Mouse (Mus musculus) lung, postnatal 0 days (tissue): ENCODE results near the gene Pole3. TPM values are rescaled to one million over a fixed set of nuclear protein-coding genes. Genes with fewer than 3 reads are reported as not detected.

ENCODE experiments used
- ATAC-seq: fragments of 200-750 bp; cut with Nextera tagmentation; 2 replicates; pipeline ENCODE4 v1.8.0; 2017; ENCODE audit warnings: moderate library complexity
- DNase-seq: peaks from one replicate; pipeline ENCODE4 v3.0.0-alpha.2; 2016; ENCODE audit warnings: low spot score
- H3K27ac ChIP-seq: fragments of 300-500 bp; sonication (generic); 2 replicates; pipeline ENCODE4 v1.5.1; 2014; ENCODE audit warnings: antibody characterized with exemption, mild to moderate bottlenecking, low read length, mixed read lengths
- H3K27me3 ChIP-seq: fragments of 300-500 bp; sonication (generic); replicated peaks from 2 replicates; pipeline ENCODE4 v1.6.1; 2014; ENCODE audit warnings: low read length, mixed read lengths; ENCODE audit not compliant: insufficient read depth
- H3K36me3 ChIP-seq: fragments of 300-500 bp; sonication (generic); 2 replicates; pipeline ENCODE4 v1.6.1; 2014; ENCODE audit warnings: low read length, mixed read lengths; ENCODE audit not compliant: insufficient read depth
- H3K4me1 ChIP-seq: fragments of 300-500 bp; sonication (generic); 2 replicates; pipeline ENCODE4 v1.6.1; 2014; ENCODE audit warnings: antibody characterized with exemption, low read depth, low read length, mixed read lengths; ENCODE audit not compliant: insufficient read depth
- H3K4me2 ChIP-seq: fragments of 300-500 bp; sonication (generic); replicated peaks from 2 replicates; pipeline ENCODE4 v1.6.1; 2014; ENCODE audit warnings: low read depth, mild to moderate bottlenecking, low read length, moderate library complexity, mixed read lengths
- H3K4me3 ChIP-seq: fragments of 300-500 bp; sonication (generic); 2 replicates; pipeline ENCODE4 v1.5.1; 2014; ENCODE audit warnings: low read depth, low read length
- H3K9ac ChIP-seq: fragments of 300-500 bp; sonication (generic); replicated peaks from 2 replicates; pipeline ENCODE4 v1.6.1; 2014; ENCODE audit warnings: low read depth, mild to moderate bottlenecking
- H3K9me3 ChIP-seq: fragments of 300-500 bp; sonication (generic); 2 replicates; pipeline ENCODE4 v1.6.1; 2016; ENCODE audit warnings: low read length, mixed read lengths
- CTCF ChIP-seq: IDR thresholded peaks from 2 replicates; pipeline ENCODE4 v1.5.1; 2016; ENCODE audit warnings: antibody characterized with exemption, mild to moderate bottlenecking
- EP300 ChIP-seq: IDR thresholded peaks from 2 replicates; pipeline ENCODE4 v1.6.1; 2016; ENCODE audit warnings: antibody characterized with exemption, mild to moderate bottlenecking, control low read depth
- WGBS: fragments of 180-500 bp; shearing (Covaris S2); extraction: QIAGEN DNeasy Blood & Tissue Kit; methylation state at CpG from one replicate; pipeline ENCODE4 v1.1.7; 2014; 5-methylcytosine and 5-hydroxymethylcytosine counted together
- polyA plus RNA-seq: library from polyadenylated mRNA; unstranded; fragments of >200 nt; fragmentation: Nextera tagmentation; extraction: Ambion mirVana; gene quantifications from 2 replicates; pipeline ENCODE4 v1.2.1, GENCODE M21; 2015

Pole3 gene
- polyA plus RNA-seq: 32.8 and 35.6 TPM in 2 replicates

DNA sequence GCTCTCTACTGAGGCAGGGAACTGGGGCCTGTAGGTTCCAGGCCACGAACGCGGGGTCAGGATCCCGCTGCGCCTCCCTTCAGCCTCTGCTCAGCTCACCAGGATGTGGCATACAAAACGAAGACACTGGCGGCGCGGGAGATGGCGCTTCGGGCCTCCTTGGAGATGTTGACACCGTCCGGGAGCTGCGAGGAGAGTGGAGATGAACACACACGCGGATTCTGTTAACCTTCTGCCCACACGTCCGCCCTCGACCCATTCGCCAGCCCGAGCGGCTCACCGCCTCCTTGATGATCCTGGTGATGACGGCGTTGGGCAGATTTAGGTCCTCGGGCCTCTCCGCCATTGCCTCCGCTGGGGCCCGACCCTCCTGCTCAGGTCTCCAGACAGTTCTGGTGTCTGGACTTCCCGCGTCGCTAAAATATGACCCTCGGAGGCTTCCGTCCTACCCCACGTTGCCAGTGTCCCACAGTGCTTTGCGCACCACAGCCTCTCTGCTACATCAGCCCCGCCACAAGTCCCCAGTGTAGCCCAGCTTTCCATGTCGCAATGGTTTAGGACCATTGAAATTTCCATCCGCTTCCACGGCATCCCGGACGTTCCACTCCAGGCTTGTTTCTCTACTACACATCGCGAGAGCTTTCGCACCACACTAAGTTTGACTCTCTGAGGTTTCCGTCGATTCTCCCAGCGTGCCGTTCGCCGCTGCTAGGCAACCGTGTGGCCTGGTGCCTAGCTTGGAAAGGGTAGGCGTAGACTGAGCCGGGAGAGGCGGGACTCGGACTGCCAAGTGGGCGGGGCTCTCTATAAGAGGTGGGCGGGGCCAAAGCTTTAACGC is at the start of gene Pole3, which contains the start of gene 4933430I17Rik:
Pole3 (minus strand) TSS at position 418 of the 838 bp plus-strand sequence.
4933430I17Rik (plus strand) TSS at position 719 of the 838 bp plus-strand sequence.
- TF ChIP-seq CTCF (no peak), EP300 (peak; percentile 81)
- H3K4me1 ChIP-seq: peaks cover 6% of the 10 kb centered on the region; the same call in 1 of the 2 replicates
- H3K27ac ChIP-seq: peak within 1 kb of the TSS; percentile 95
- no peaks in the 10 kb centered on the region for H3K27me3 ChIP-seq
- H3K4me3 ChIP-seq: peak within 1 kb of the TSS; percentile 67
- H3K4me2 ChIP-seq: peak within 1 kb of the TSS; percentile 87
- H3K9me3 ChIP-seq: no peaks in the 10 kb centered on the region
- WGBS: under 1% methylated on average over 59 of the region's 59 CpGs
- H3K36me3 ChIP-seq: no peaks in the 10 kb centered on the region
- ATAC-seq: peak; percentile 99
- H3K9ac ChIP-seq: peak within 1 kb of the TSS; percentile 79
- peak; percentile 99 for DNase-seq

DNA sequence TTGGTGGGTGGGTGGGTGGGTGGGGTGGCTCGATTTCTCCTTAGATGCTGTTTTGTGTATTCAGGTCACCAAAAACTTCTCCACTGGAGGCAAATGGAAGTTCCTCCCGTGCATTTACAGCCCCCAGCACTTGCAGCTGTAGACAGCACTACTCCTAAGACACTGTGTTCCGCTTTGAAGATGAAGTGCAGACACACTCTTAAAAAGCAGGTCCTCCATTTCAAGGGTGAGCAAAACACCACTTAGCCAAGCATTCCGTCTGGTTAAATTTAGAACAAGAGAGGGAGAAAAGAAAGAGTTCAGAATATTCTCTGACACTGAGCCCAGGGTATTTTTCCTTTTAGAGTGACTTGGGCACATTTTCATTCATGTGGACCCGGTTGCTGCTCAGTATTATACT is 45.2 kb upstream of the Pole3 start:
- Histone ChIP-seq H3K36me3 (no peaks in the 10 kb centered on the region), H3K4me1 (no peaks in the 10 kb centered on the region), H3K9me3 (no peaks in the 10 kb centered on the region), H3K9ac (no peak overlapping the region), H3K27ac (no peak overlapping the region), H3K27me3 (no peaks in the 10 kb centered on the region), H3K4me2 (no peak overlapping the region), H3K4me3 (no peak overlapping the region)
- 54% methylated on average over 5 of the region's 5 CpGs for WGBS
- TF ChIP-seq EP300 (peak; percentile 96), CTCF (no peak)
- ATAC-seq: peak; percentile 89
- DNase-seq: peak; percentile 72

DNA sequence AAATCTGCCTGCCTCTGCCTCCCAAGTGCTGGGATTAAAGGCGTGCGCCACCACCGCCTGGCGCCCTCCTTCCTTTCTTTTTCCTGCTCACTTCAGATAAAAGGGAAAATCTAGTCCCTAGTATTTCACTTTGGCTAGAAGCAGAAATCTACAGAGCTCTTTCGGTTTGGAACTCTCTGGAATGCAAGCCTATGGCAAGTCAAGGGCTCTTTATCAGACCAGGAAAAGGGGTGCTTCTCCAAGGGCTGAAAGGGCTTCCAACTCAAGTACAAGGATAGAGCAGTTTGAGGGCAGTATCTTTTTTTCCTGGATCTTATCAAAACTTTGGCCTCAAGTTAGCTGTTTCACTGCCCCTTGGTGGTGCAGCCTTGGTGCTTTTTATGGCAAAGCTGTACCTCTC is 44.7 kb upstream of the Pole3 start:
- peak overlapping the region; percentile 52 for H3K27ac ChIP-seq
- ATAC-seq: peak; percentile 56

DNA sequence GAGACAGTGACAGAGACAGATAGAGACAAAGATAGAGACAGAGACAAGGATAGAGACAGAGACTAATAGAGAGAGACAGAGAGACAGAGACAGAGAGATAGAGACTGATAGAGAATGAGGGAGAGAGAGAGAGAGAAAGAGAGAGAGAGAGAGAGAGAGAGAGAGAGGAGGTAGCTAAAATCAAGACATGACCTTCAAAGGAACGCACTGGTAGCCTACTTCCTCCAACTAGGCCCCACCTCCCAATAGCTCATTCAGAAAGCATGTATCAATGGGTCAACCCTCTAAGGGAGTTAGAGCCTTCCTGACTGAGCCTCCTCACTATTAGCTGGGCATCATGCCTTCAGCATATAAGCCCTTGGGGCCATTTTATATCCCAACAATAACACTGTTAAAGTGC is 43.5 kb upstream of the Pole3 start:
- H3K4me1 ChIP-seq: no peaks in the 10 kb centered on the region
- no peak for ATAC-seq
- no peak for DNase-seq
- H3K4me3 ChIP-seq: no peak overlapping the region
- H3K4me2 ChIP-seq: no peak overlapping the region
- WGBS: 62% methylated on average over 1 of the region's 1 CpGs
- no peaks in the 10 kb centered on the region for H3K9me3 ChIP-seq
- TF ChIP-seq CTCF: no peak
- no peak for TF ChIP-seq EP300
- no peaks in the 10 kb centered on the region for H3K36me3 ChIP-seq
- no peak overlapping the region for H3K27ac ChIP-seq
- no peak overlapping the region for H3K9ac ChIP-seq
- H3K27me3 ChIP-seq: no peaks in the 10 kb centered on the region

More for the DNA sequence above, 44.7 kb upstream of the Pole3 start:
- Histone ChIP-seq H3K9me3 (no peaks in the 10 kb centered on the region), H3K4me1 (no peaks in the 10 kb centered on the region), H3K9ac (no peak overlapping the region), H3K27me3 (no peaks in the 10 kb centered on the region), H3K4me2 (no peak overlapping the region), H3K36me3 (no peaks in the 10 kb centered on the region), H3K4me3 (no peak overlapping the region)
- TF ChIP-seq EP300 (no peak), CTCF (no peak)
- WGBS: 68% methylated on average over 5 of the region's 5 CpGs
- DNase-seq: peak; percentile 33

DNA sequence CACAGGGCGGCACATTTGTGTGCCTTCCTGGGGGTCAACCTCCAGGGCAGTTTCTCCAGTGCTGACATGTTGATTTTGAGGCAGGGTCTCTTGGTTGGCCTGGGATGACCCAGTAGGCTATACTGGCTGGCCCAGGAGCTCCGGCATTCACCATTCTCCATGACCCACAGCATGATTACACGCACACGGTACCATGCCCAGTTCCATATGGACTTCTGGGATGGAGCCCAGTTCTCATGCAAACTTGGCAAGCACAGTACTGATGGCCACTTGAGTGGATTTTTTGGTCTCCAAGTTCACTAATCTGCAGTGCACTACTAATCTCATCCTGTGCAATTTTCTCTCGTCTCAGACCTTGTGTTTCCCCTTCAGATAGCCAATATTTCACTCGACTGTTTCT is 42.8 kb upstream of the Pole3 start:
- WGBS: 67% methylated on average over 6 of the region's 6 CpGs
- H3K4me2 ChIP-seq: no peak overlapping the region
- no peak overlapping the region for H3K9ac ChIP-seq
- H3K4me1 ChIP-seq: no peaks in the 10 kb centered on the region
- H3K9me3 ChIP-seq: no peaks in the 10 kb centered on the region
- no peaks in the 10 kb centered on the region for H3K27me3 ChIP-seq
- no peak overlapping the region for H3K27ac ChIP-seq
- H3K36me3 ChIP-seq: no peaks in the 10 kb centered on the region
- no peak for DNase-seq
- no peak for ATAC-seq
- H3K4me3 ChIP-seq: no peak overlapping the region
- TF ChIP-seq CTCF (no peak), EP300 (no peak)

DNA sequence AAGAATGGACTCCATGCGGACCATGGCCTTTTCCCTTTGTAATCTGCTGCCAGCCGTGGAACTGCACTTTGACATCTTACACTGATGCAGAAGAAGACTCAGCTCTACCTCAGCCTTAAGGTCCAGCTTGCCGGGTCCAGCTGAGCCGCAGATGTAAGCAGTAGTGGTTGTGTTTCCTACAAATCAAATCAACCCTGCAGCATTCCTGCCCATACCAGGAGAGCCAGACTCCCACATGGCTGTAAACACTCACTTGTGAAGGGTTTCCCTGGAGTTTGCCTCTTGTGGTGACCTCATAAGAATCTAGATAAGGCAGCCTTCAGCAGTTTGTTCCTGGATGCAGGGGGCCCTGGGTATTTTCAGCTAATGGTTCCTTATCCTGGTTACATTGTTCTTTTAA is 41.7 kb upstream of the Pole3 start:
- 51% methylated on average over 4 of the region's 4 CpGs for WGBS
- Histone ChIP-seq H3K27ac (0 out of 2 replicates have a peak overlapping the region, but pooled peaks have one; percentile 21), H3K4me1 (no peaks in the 10 kb centered on the region), H3K36me3 (no peaks in the 10 kb centered on the region), H3K4me2 (no peak overlapping the region), H3K27me3 (no peaks in the 10 kb centered on the region), H3K9ac (no peak overlapping the region), H3K4me3 (no peak overlapping the region), H3K9me3 (no peaks in the 10 kb centered on the region)
- peak; percentile 11; the same call in 1 of the 2 replicates for TF ChIP-seq CTCF
- peak; percentile 79 for TF ChIP-seq EP300
- DNase-seq: peak; percentile 70
- peak; percentile 72 for ATAC-seq
